Mouse (Mus musculus) urinary bladder, postnatal 4 days (tissue): ENCODE measurements around the gene Ddt.

ENCODE experiments used
- DNase-seq, 2 experiments: peaks; one replicate each; pipeline ENCODE4 v3.0.0; 2021 to 2022; ENCODE audit warnings: low spot score in 2 of 2

Gene Ddt

GRCm38 (mm10) chr10:75772795-75773664 lies at the start of gene Ddt:
Gene Ddt (minus strand): TSS chr10:75773414.
- DNase-seq = peak; percentile 79 to 86

GRCm38 (mm10) chr10:75822443-75822842 lies 49.2 kb upstream of the Ddt start, which contains the start of gene Gstt4:
Gene Gstt4 (minus strand): TSS chr10:75822543.
- no peak for DNase-seq

- DNase-seq = no peak
Observed at GRCm38 (mm10) chr10:75819882-75820281, 46.7 kb upstream of the Ddt start.

GRCm38 (mm10) chr10:75818641-75819040 lies 45.4 kb upstream of the Ddt start:
- DNase-seq = no peak

- no peak for DNase-seq
Observed at GRCm38 (mm10) chr10:75804217-75804616, 31.0 kb upstream of the Ddt start.

GRCm38 (mm10) chr10:75798176-75798696 lies 25.0 kb upstream of the Ddt start, which contains the start of gene Gstt1:
Gene Gstt1 (minus strand): TSS chr10:75798584.
- DNase-seq = peak in 1 of 2 experiments; percentile 53

- peak in 1 of 2 experiments; percentile 44 for DNase-seq
Observed at GRCm38 (mm10) chr10:75797619-75798175, 24.5 kb upstream of the Ddt start.

GRCm38 (mm10) chr10:75796731-75797516 lies 23.7 kb upstream of the Ddt start:
- DNase-seq = no peak

- no peak for DNase-seq
Observed at GRCm38 (mm10) chr10:75794880-75795279, 21.7 kb upstream of the Ddt start.

GRCm38 (mm10) chr10:75790773-75791172 lies 17.6 kb upstream of the Ddt start:
- no peak for DNase-seq

GRCm38 (mm10) chr10:75789841-75790240 lies 16.6 kb upstream of the Ddt start:
- no peak for DNase-seq

- no peak for DNase-seq
Observed at GRCm38 (mm10) chr10:75789081-75789735, 16.0 kb upstream of the Ddt start.

- no peak for DNase-seq
Observed at GRCm38 (mm10) chr10:75788277-75788676, 15.1 kb upstream of the Ddt start.

- no peak for DNase-seq
Observed at GRCm38 (mm10) chr10:75785442-75785841, 12.2 kb upstream of the Ddt start.

GRCm38 (mm10) chr10:75780769-75781578 lies 7.8 kb upstream of the Ddt start, which contains the start of the genes Gm20441 and Gstt3:
Gene Gm20441 (minus strand): TSS chr10:75780954.
Gene Gstt3 (minus strand): TSS chr10:75781414.
- DNase-seq = peak; percentile 66 to 70

GRCm38 (mm10) chr10:75779206-75780174 lies 6.3 kb upstream of the Ddt start:
- DNase-seq = no peak

GRCm38 (mm10) chr10:75777885-75778284 lies 4.7 kb upstream of the Ddt start:
- DNase-seq = no peak

GRCm38 (mm10) chr10:75776562-75776961 lies 3.3 kb upstream of the Ddt start:
- DNase-seq = no peak

GRCm38 (mm10) chr10:75774587-75774986 lies 1.4 kb upstream of the Ddt start:
- no peak for DNase-seq
